Mouse (Mus musculus) liver, embryonic 14.5 days (tissue): ENCODE measurements at regions not wholly inside any gene's neighbourhood (a gene's known extent, or its start where the extent isn't known, plus 50 kb on each side); places are given as distances from the start of the nearest gene placed in this dataset.

ENCODE experiments used
- ATAC-seq: fragments of 200-750 bp; cut with Nextera tagmentation; 2 replicates; pipeline ENCODE4 v1.8.0; 2017; ENCODE audit warnings: moderate number of reproducible peaks, mild to moderate bottlenecking, moderate library complexity; ENCODE audit not compliant: insufficient read depth
- DNase-seq, 3 experiments: peaks; one replicate each; pipeline ENCODE4 v3.0.0-alpha.2; 2012 to 2013; ENCODE audit warnings: low read depth in 3 of 3, low spot score in 3 of 3
- H3K27ac ChIP-seq: fragments of 300-500 bp; sonication (generic); 2 replicates; pipeline ENCODE4 v1.5.1; 2014; ENCODE audit warnings: moderate library complexity, mild to moderate bottlenecking, control low read depth, inconsistent platforms
- H3K27me3 ChIP-seq: fragments of 300-500 bp; sonication (generic); 2 replicates; pipeline ENCODE4 v1.6.1; 2014; ENCODE audit warnings: mild to moderate bottlenecking, low read length, moderate library complexity; ENCODE audit not compliant: control insufficient read depth, insufficient read depth
- H3K36me3 ChIP-seq: fragments of 300-500 bp; sonication (generic); replicated peaks from 2 replicates; pipeline ENCODE4 v1.6.1; 2014; ENCODE audit warnings: low read depth; ENCODE audit not compliant: control insufficient read depth, insufficient read depth
- H3K4me1 ChIP-seq, 2 experiments: fragments of 200-500 bp in 1 of 2; fragments of 300-500 bp in 1 of 2; sonication (generic) in 1 of 2; replicated peaks; 2 replicates each; pipeline ENCODE4 v1.6.1; 2012 to 2014; ENCODE audit warnings: antibody characterized with exemption in 1 of 2, inconsistent platforms in 1 of 2, low read length in 1 of 2; ENCODE audit not compliant: control insufficient read depth in 2 of 2, insufficient read depth in 2 of 2
- H3K4me2 ChIP-seq: fragments of 300-500 bp; sonication (generic); 2 replicates; pipeline ENCODE4 v1.6.1; 2014; ENCODE audit warnings: low read depth, mild to moderate bottlenecking, control low read depth, moderate library complexity
- H3K4me3 ChIP-seq, 2 experiments: fragments of 200-500 bp in 1 of 2; fragments of 300-500 bp in 1 of 2; sonication (generic) in 1 of 2; 2 replicates each; pipeline ENCODE4 v1.5.1; 2012 to 2014; ENCODE audit warnings: low read depth in 2 of 2, low read length in 2 of 2, mild to moderate bottlenecking in 2 of 2, control low read depth in 1 of 2, inconsistent platforms in 1 of 2, moderate library complexity in 1 of 2; ENCODE audit not compliant: insufficient read depth in 1 of 2
- H3K9ac ChIP-seq: fragments of 300-500 bp; sonication (generic); replicated peaks from 2 replicates; pipeline ENCODE4 v1.6.1; 2014; ENCODE audit warnings: mild to moderate bottlenecking, control low read depth, moderate library complexity
- H3K9me3 ChIP-seq: fragments of 300-500 bp; sonication (generic); 2 replicates; pipeline ENCODE4 v1.6.1; 2016; ENCODE audit warnings: low read length, mixed read lengths; ENCODE audit not compliant: control insufficient read depth
- CTCF ChIP-seq: IDR thresholded peaks from 2 replicates; pipeline ENCODE4 v1.5.1; 2016; ENCODE audit warnings: antibody characterized with exemption, low read depth, control low read depth
- EP300 ChIP-seq: IDR thresholded peaks from 2 replicates; pipeline ENCODE4 v1.6.1; 2016; ENCODE audit warnings: antibody characterized with exemption, low read depth
- WGBS: fragments of 180-500 bp; shearing (Covaris S2); extraction: QIAGEN DNeasy Blood & Tissue Kit; methylation state at CpG from one replicate; pipeline ENCODE4 v1.1.7; 2014; ENCODE audit not compliant: insufficient replicate concordance; 5-methylcytosine and 5-hydroxymethylcytosine counted together

DNA sequence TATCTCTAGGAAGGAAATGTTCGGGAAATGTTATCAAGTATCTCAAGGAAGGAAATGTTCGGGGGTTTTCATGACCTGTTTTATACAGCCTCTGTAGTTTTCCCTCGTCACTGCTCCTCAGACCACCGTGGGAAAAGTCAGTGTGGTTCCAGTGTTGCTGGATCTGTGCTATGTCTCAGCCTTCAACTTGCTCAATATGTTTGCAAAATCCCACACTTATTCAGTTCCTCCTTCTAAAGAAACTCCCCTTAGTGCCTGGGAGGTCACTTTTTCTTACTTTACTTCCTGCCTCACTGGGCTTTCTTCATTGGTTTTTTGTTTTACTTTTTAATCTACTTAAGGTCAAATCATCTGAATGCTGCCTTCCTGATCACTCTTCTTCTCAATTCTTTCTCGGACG, 150.8 kb upstream of the Btg1 start:
- Histone ChIP-seq H3K36me3 (no peaks in the 10 kb centered on the region), H3K9ac (no peak overlapping the region), H3K4me3 (no peak overlapping the region), H3K27me3 (no peaks in the 10 kb centered on the region), H3K4me2 (no peak overlapping the region), H3K4me1 (no peaks in the 10 kb centered on the region), H3K27ac (no peak overlapping the region), H3K9me3 (no peaks in the 10 kb centered on the region)
- 41% methylated on average over 6 of the region's 6 CpGs for WGBS
- ATAC-seq = no peak
- TF ChIP-seq EP300 (no peak), CTCF (no peak)
- DNase-seq = no peak

- WGBS = 62% methylated on average over 3 of the region's 3 CpGs
- H3K9ac ChIP-seq = no peak overlapping the region
- H3K4me1 ChIP-seq = no peaks in the 10 kb centered on the region
- ATAC-seq (no peak), DNase-seq (no peak)
- no peaks in the 10 kb centered on the region for H3K36me3 ChIP-seq
- no peaks in the 10 kb centered on the region for H3K9me3 ChIP-seq
- H3K4me2 ChIP-seq = no peak overlapping the region
- H3K4me3 ChIP-seq = no peak overlapping the region
- H3K27ac ChIP-seq = no peak overlapping the region
- H3K27me3 ChIP-seq = no peaks in the 10 kb centered on the region
- no peak for TF ChIP-seq CTCF
- TF ChIP-seq EP300 = no peak
These were observed 150.0 kb upstream of the Btg1 start for GRCm38 (mm10) chr10:96466845-96467244.

- DNase-seq (no peak), ATAC-seq (no peak)
- H3K4me3 ChIP-seq = no peak overlapping the region
- WGBS = 53% methylated on average over 4 of the region's 4 CpGs
- no peaks in the 10 kb centered on the region for H3K36me3 ChIP-seq
- TF ChIP-seq EP300 = no peak
- no peak for TF ChIP-seq CTCF
- no peaks in the 10 kb centered on the region for H3K9me3 ChIP-seq
- no peak overlapping the region for H3K9ac ChIP-seq
- no peak overlapping the region for H3K27ac ChIP-seq
- no peaks in the 10 kb centered on the region for H3K4me1 ChIP-seq
- no peak overlapping the region for H3K4me2 ChIP-seq
- no peaks in the 10 kb centered on the region for H3K27me3 ChIP-seq
These were observed 149.1 kb upstream of the Btg1 start for GRCm38 (mm10) chr10:96467661-96468060.

- TF ChIP-seq EP300 (no peak), CTCF (no peak)
- Histone ChIP-seq H3K27me3 (no peaks in the 10 kb centered on the region), H3K4me3 (no peak overlapping the region), H3K9me3 (no peaks in the 10 kb centered on the region), H3K4me1 (no peaks in the 10 kb centered on the region), H3K9ac (no peak overlapping the region), H3K27ac (no peak overlapping the region), H3K36me3 (no peaks in the 10 kb centered on the region), H3K4me2 (no peak overlapping the region)
- ATAC-seq (no peak), DNase-seq (no peak)
These were observed 145.3 kb upstream of the Btg1 start for GRCm38 (mm10) chr10:96471523-96471922.

GRCm38 (mm10) chr10:96479350-96479749, 137.5 kb upstream of the Btg1 start:
- no peaks in the 10 kb centered on the region for H3K36me3 ChIP-seq
- no peaks in the 10 kb centered on the region for H3K4me1 ChIP-seq
- H3K27me3 ChIP-seq = no peaks in the 10 kb centered on the region
- H3K27ac ChIP-seq = no peak overlapping the region
- H3K4me3 ChIP-seq = no peak overlapping the region
- H3K9me3 ChIP-seq = no peaks in the 10 kb centered on the region
- H3K9ac ChIP-seq = no peak overlapping the region
- H3K4me2 ChIP-seq = no peak overlapping the region
- ATAC-seq (no peak), DNase-seq (no peak)
- TF ChIP-seq EP300 = no peak
- TF ChIP-seq CTCF = no peak
- WGBS = 69% methylated on average over 12 of the region's 12 CpGs

GRCm38 (mm10) chr10:96479786-96480185, 137.0 kb upstream of the Btg1 start:
- H3K4me2 ChIP-seq = no peak overlapping the region
- DNase-seq (no peak), ATAC-seq (no peak)
- 67% methylated on average over 8 of the region's 8 CpGs for WGBS
- H3K9me3 ChIP-seq = no peaks in the 10 kb centered on the region
- no peaks in the 10 kb centered on the region for H3K27me3 ChIP-seq
- no peaks in the 10 kb centered on the region for H3K4me1 ChIP-seq
- H3K4me3 ChIP-seq = no peak overlapping the region
- H3K27ac ChIP-seq = no peak overlapping the region
- H3K36me3 ChIP-seq = no peaks in the 10 kb centered on the region
- no peak for TF ChIP-seq CTCF
- no peak for TF ChIP-seq EP300
- no peak overlapping the region for H3K9ac ChIP-seq
